Mouse (Mus musculus) lung, postnatal 4 days (tissue): ENCODE results near the gene 1700020L24Rik.

Experiments used
- DNase-seq, 2 experiments: peaks; one replicate each; pipeline ENCODE4 v3.0.0; 2021

The 1700020L24Rik gene

DNA sequence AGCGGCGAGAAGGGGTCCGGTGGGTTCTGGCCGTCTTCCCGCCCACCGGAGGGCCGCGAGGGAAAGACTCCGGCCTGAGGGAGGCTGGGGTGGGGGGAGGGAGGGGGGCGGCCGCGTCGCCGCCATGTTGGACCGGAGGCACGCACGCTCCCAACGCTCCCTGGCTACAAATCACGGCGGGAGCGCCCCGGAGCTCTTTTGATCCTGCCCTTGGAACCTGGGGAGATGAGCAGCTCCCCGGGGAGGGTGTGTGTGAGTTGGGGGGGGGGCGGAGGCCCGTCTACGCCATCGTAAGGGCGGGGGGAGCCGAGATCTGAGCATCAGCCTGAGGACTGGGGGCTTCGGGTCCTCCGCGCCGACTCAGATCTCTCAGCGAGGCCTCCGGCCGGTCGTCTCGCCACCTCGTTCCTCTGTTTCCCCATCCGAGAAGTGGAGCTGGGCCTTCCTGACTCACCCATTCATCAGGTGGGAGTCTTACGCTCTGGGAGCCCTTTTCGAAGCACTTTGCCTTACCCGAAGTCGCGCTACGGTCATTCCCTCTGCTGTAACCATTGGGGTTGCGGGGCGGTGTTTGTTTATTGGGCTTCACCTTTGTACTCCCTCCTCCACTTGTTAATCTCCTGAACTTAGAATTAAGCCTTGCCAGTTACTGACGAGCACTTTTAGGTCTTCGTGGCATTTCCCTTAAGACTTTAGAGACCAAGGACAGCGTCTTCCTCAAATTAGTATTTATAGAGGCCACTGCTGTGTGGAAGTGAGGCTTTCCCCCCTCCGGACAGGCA lies 35.9 kb downstream of the 1700020L24Rik start:
- DNase-seq = no peak
